Mouse (Mus musculus) left cerebral cortex, adult 11 months (tissue): ENCODE data around the gene Sp140.
"Not testable (repeated sequence)": the region's sequence is repeated elsewhere in the genome, so short reads cannot be mapped to it uniquely, and the experiment has no call there.

Source experiments
- DNase-seq: peaks from one replicate; pipeline ENCODE4 v3.0.0; 2022; ENCODE audit warnings: low spot score

Sp140 gene

GRCm38 (mm10) chr1:85600078-85600477 is at the start of gene Sp140:
Gene Sp140 (plus strand): TSS chr1:85600378.
- DNase-seq: not testable (repeated sequence)

- not testable (repeated sequence) for DNase-seq
These were observed 44.9 kb upstream of the Sp140 start for GRCm38 (mm10) chr1:85555261-85555660.

- DNase-seq: not testable (repeated sequence)
These were observed 26.6 kb upstream of the Sp140 start for GRCm38 (mm10) chr1:85573554-85573953.

GRCm38 (mm10) chr1:85575376-85575775 is 24.8 kb upstream of the Sp140 start, which contains the start of gene G530012D18Rik:
Gene G530012D18Rik (plus strand): TSS chr1:85575676.
- not testable (repeated sequence) for DNase-seq

- DNase-seq: not testable (repeated sequence)
These were observed 21.7 kb upstream of the Sp140 start for GRCm38 (mm10) chr1:85578372-85579010.

- DNase-seq: not testable (repeated sequence)
These were observed 20.7 kb upstream of the Sp140 start for GRCm38 (mm10) chr1:85579199-85580147.

- not testable (repeated sequence) for DNase-seq
These were observed 20.0 kb upstream of the Sp140 start for GRCm38 (mm10) chr1:85580148-85580534.

- not testable (repeated sequence) for DNase-seq
These were observed 19.6 kb upstream of the Sp140 start for GRCm38 (mm10) chr1:85580578-85580977.

GRCm38 (mm10) chr1:85581518-85581917 is 18.7 kb upstream of the Sp140 start:
- not testable (repeated sequence) for DNase-seq

GRCm38 (mm10) chr1:85588697-85589096 is 11.5 kb upstream of the Sp140 start:
- not testable (repeated sequence) for DNase-seq

GRCm38 (mm10) chr1:85592526-85592925 is 7.7 kb upstream of the Sp140 start:
- DNase-seq: not testable (repeated sequence)

GRCm38 (mm10) chr1:85598271-85599012 is 1.7 kb upstream of the Sp140 start, which contains the start of gene Sp110:
Gene Sp110 (minus strand): TSS chr1:85598817.
- DNase-seq: not testable (repeated sequence)

- DNase-seq: not testable (repeated sequence)
These were observed 616 bp downstream of the Sp140 start for GRCm38 (mm10) chr1:85600794-85601193.

- not testable (repeated sequence) for DNase-seq
These were observed 4.2 kb downstream of the Sp140 start for GRCm38 (mm10) chr1:85604341-85604740.

- DNase-seq: not testable (repeated sequence)
These were observed 8.2 kb downstream of the Sp140 start for GRCm38 (mm10) chr1:85608361-85608760.

- not testable (repeated sequence) for DNase-seq
These were observed 10.4 kb downstream of the Sp140 start for GRCm38 (mm10) chr1:85610581-85610980.

- not testable (repeated sequence) for DNase-seq
These were observed 14.9 kb downstream of the Sp140 start for GRCm38 (mm10) chr1:85615096-85615495.

GRCm38 (mm10) chr1:85615819-85616218 is 15.6 kb downstream of the Sp140 start:
- not testable (repeated sequence) for DNase-seq

- DNase-seq: not testable (repeated sequence)
These were observed 17.0 kb downstream of the Sp140 start for GRCm38 (mm10) chr1:85617161-85617560.

GRCm38 (mm10) chr1:85618689-85619088 is 18.5 kb downstream of the Sp140 start:
- not testable (repeated sequence) for DNase-seq

- DNase-seq: not testable (repeated sequence)
These were observed 36.8 kb downstream of the Sp140 start for GRCm38 (mm10) chr1:85636936-85637335.

GRCm38 (mm10) chr1:85638144-85638543 is 38.0 kb downstream of the Sp140 start:
- not testable (repeated sequence) for DNase-seq
